13 mouse cellular contexts compared by ENCODE assay signal in the genomic region with DNA sequence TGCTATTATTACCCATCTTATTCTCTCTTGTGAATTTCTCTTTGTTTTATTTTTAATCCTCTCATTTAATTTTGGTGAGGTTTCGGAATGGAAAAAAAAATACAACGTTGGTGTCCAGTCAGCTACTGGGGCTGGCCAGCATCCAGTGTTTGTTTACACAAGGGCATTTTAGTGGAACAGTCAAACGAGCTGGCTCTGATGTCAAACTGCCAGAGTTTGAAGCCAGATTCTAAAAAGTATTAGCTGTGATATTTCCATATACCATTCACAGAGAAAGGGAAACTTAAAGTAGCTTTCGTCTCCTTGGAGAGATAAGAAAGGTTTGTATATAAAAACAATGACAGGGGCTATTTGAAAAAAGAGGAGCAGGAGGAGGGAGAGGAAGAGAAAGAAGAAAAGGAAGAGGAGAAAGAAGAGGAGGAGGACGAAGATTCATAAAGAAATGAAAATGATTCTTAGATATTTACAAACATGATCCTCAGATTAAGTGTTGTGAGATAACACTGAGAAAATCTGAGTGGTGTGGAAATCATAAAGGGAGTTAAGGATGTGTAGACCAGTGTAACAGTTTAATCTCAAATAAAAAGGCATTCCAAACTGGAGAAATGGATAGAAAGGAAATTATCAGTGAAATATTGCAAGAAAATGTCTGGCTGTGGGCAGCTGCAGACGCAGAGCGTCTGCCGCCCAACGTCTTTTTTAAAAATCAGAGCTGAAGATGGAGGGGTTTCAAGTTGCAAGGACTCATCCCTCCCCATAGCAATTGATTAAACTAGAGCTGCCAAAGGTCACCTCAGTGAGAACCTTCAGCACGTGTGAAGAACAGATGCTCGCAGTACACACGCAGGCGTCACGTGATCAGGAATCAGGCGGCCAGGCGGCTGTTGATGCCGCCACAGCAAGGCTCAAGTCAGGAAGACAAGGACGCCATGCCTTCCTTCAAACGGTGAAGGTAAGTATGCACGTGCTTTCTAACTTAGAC.
DNase-seq lines count a peak whose midpoint lies in the region; ATAC-seq and TF ChIP-seq lines count a peak whose summit lies in the region.
"Had no signal": no experiment of that assay in that cellular context is flagged by ENCODE, and none has a peak within 500 bp of the region (broad histone marks: within the 10 kb centered on the region; RNA-seq: fewer than 3 reads in every experiment).

No protein-coding gene starts in this region.

- H3K27ac ChIP-seq in CH12.LX (ENCODE audit: insufficient read depth, low read depth) = no peak overlapping the region
- peak overlapping the region; percentile 94 for H3K27ac ChIP-seq in lung, embryonic 16.5 days (ENCODE audit: low read length)
- no peak overlapping the region for H3K27ac ChIP-seq in cerebellum, adult 2 months (ENCODE audit: insufficient read depth, low read length)
- H3K27ac ChIP-seq: hindbrain, embryonic 13.5 days; liver, embryonic 13.5 days had no signal

- no peak overlapping the region for H3K9ac ChIP-seq in CH12.LX (ENCODE audit: insufficient read depth, low read depth)
- H3K9ac ChIP-seq in lung, embryonic 16.5 days (ENCODE audit: low read length) = peak overlapping the region; percentile 5; the same call in 1 of the 2 replicates
- H3K9ac ChIP-seq: hindbrain, embryonic 13.5 days; liver, embryonic 13.5 days had no signal

- peak; percentile 11 to 27 for DNase-seq in cerebellum, postnatal 10 days
- no peak for DNase-seq in cerebellum, adult 9-10 months
- DNase-seq in CH12.LX (ENCODE audit: extremely low read depth) = no peak
- DNase-seq in kidney, adult 18-20 months = peak; percentile 30
- DNase-seq in cerebellum, adult 2 months = no peak
- no peak for DNase-seq in thymus, postnatal 25 days
- DNase-seq: B cell, adult 2 months; liver, embryonic 13.5 days had no signal

- in situ Hi-C loops in CH12.LX (cut with MboI; ENCODE audit: low pct_ligation_motif_present, low pct_unique_long_range_greater_than_20kb, low sequenced_read_pairs) = no loop called here

- TF ChIP-seq POLR2A in CH12.LX (IDR thresholded peaks at IDR 0.05; ENCODE audit: low read depth, low read length) = no peak
- TF ChIP-seq POLR2A in cerebellum, adult 2 months (IDR thresholded peaks at IDR 0.05; ENCODE audit: borderline replicate concordance, insufficient read depth, low read length) = no peak

- no peak overlapping the region for H3K4me2 ChIP-seq in CH12.LX (ENCODE audit: insufficient read depth, low read depth, poor library complexity, severe bottlenecking)
- H3K4me2 ChIP-seq in lung, embryonic 16.5 days (ENCODE audit: low read depth, low read length) = 0 out of 2 replicates have a peak overlapping the region, but pooled peaks have one; percentile 0
- H3K4me2 ChIP-seq: heart, embryonic 11.5 days; hindbrain, embryonic 13.5 days; liver, embryonic 13.5 days had no signal

- no peak for TF ChIP-seq RAD21 in CH12.LX (IDR thresholded peaks at IDR 0.05; ENCODE audit: low read depth, low read length)

- dilution Hi-C loops in CH12.LX (cut with MboI; ENCODE audit: extremely low pct_ligation_motif_present, extremely low pct_unique_long_range_greater_than_20kb, low sequenced_read_pairs) = no loop called here

- ATAC-seq in lung, embryonic 16.5 days (ENCODE audit: low read depth) = peak; percentile 84
- ATAC-seq in erythroblast, adult 5-6 weeks (replicated peaks; ENCODE audit: low FRiP score, poor library complexity, severe bottlenecking) = no peak
- ATAC-seq: midbrain, embryonic 16.5 days had no signal

- H3K79me2 ChIP-seq in CH12.LX (replicated peaks; ENCODE audit: control insufficient read depth, extremely low read depth, insufficient read depth, poor library complexity, severe bottlenecking) = no peaks in the 10 kb centered on the region

- no peaks in the 10 kb centered on the region for H3K9me3 ChIP-seq in CH12.LX (replicated peaks; ENCODE audit: low read length)
- H3K9me3 ChIP-seq in lung, embryonic 16.5 days (ENCODE audit: control insufficient read depth, low read length) = no peaks in the 10 kb centered on the region
- H3K9me3 ChIP-seq: hindbrain, embryonic 13.5 days; liver, embryonic 13.5 days had no signal

- H3K4me1 ChIP-seq in CH12.LX (ENCODE audit: control insufficient read depth in 1 of 2, insufficient read depth in 2 of 2) = no peaks in the 10 kb centered on the region
- peaks cover 18% of the 10 kb centered on the region for H3K4me1 ChIP-seq in lung, embryonic 16.5 days (replicated peaks; ENCODE audit: control insufficient read depth, insufficient read depth, low read length)
- H3K4me1 ChIP-seq in cerebellum, adult 2 months (ENCODE audit: control insufficient read depth, insufficient read depth, low read length) = no peaks in the 10 kb centered on the region
- H3K4me1 ChIP-seq: liver, embryonic 13.5 days had no signal

- no peak for TF ChIP-seq CTCF in CH12.LX (conservative IDR thresholded peaks at IDR 0.05 in 1 of 2, IDR thresholded peaks at IDR 0.05 in 1 of 2; ENCODE audit: low read depth in 2 of 2, low read length in 2 of 2)
- no peak for TF ChIP-seq CTCF in cerebellum, adult 2 months (IDR thresholded peaks at IDR 0.05; ENCODE audit: borderline replicate concordance, insufficient read depth, low read depth, low read length)

- H3K27me3 ChIP-seq in CH12.LX (replicated peaks) = no peaks in the 10 kb centered on the region
- H3K27me3 ChIP-seq in lung, embryonic 16.5 days (ENCODE audit: control insufficient read depth, insufficient read depth, low read depth, low read length) = no peaks in the 10 kb centered on the region
- no peaks in the 10 kb centered on the region for H3K27me3 ChIP-seq in cerebellum, adult 2 months (ENCODE audit: control insufficient read depth, insufficient read depth, low read length)
- H3K27me3 ChIP-seq: hindbrain, embryonic 13.5 days; liver, embryonic 13.5 days had no signal

- H3K36me3 ChIP-seq in CH12.LX (replicated peaks in 1 of 2; ENCODE audit: control insufficient read depth in 1 of 2, insufficient read depth in 1 of 2, low read length in 1 of 2) = no peaks in the 10 kb centered on the region
- H3K36me3 ChIP-seq in lung, embryonic 16.5 days (ENCODE audit: control insufficient read depth, insufficient read depth, low read length) = no peaks in the 10 kb centered on the region
- H3K36me3 ChIP-seq: hindbrain, embryonic 13.5 days; liver, embryonic 13.5 days had no signal

- H3K4me3 ChIP-seq in CH12.LX (replicated peaks in 1 of 3; ENCODE audit: low read depth in 2 of 3, low read length in 2 of 3, poor library complexity in 1 of 3) = no peak overlapping the region
- H3K4me3 ChIP-seq in lung, embryonic 16.5 days (ENCODE audit: low read length) = no peak overlapping the region
- H3K4me3 ChIP-seq in cerebellum, adult 2 months (replicated peaks; ENCODE audit: insufficient read depth, low read depth, low read length) = no peak overlapping the region
- H3K4me3 ChIP-seq: hindbrain, embryonic 13.5 days; liver, embryonic 13.5 days had no signal

- no peak for TF ChIP-seq EP300 in CH12.LX (IDR thresholded peaks at IDR 0.05; ENCODE audit: low read length)

- 35% methylated on average over 20 of the region's 20 CpGs for WGBS in lung, embryonic 16.5 days
- WGBS in cerebellum, adult 2 months = 67% methylated on average over 20 of the region's 20 CpGs

TF ChIP-seq in CH12.LX, 34 proteins besides CTCF, POLR2A, EP300 and RAD21:
- TF ChIP-seq CHD1 (IDR thresholded peaks at IDR 0.05; ENCODE audit: low read depth, low read length) = no peak
- peak; percentile 31; the same call in 1 of the 2 replicates for TF ChIP-seq BHLHE40 (IDR thresholded peaks at IDR 0.05; ENCODE audit: low read depth, low read length)
TF ChIP-seq in CH12.LX: peak in this region for 1.

Comparison
In these comparisons a context has a peak if more than half of its experiments do, and no peak if none do; other contexts are left out.
1. DNase-seq: peak in cerebellum, postnatal 10 days (2 of 2) and kidney, adult 18-20 months (single experiment); none in cerebellum, adult 9-10 months (single experiment), CH12.LX (single experiment), cerebellum, adult 2 months (0 of 2) and thymus, postnatal 25 days (single experiment).